In the genomic region with DNA sequence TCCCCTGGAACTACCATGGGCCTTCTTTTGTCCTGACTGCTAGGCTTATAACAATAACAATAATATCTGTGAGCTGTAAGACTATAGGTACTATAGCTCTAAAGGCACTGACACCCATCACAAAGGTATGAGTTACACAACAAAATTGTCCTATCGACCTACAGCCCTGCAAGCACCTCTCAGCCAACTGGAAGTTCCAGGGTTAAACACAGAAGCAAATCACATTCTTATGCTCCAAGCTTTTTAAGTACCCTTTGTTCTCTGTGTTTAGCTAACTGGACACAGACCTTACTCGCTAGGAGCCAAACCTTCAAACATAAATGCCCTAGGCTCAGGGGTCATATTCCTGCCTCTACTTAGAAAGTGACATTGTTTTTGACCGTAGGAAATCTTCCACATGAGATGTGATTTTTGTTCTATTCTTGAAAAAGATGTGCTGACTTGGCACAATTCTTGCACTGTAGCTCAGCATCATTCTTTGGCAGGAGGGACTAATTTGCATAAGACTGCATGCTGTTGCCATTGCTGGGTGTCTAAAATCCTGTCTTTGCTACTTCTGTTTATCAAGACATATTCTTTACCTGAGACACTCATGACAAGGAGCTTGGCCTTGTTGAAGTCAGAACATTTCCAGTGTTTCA, we compare ENCODE assay signal across 20 mouse cellular contexts.
DNase-seq lines count a peak whose midpoint lies in the region; ATAC-seq lines count a peak whose summit lies in the region.
"Had no signal": no experiment of that assay in that cellular context is flagged by ENCODE, and none has a peak within 500 bp of the region (broad histone marks: within the 10 kb centered on the region; RNA-seq: fewer than 3 reads in every experiment).

No protein-coding gene starts in this region.

- no peaks in the 10 kb centered on the region for H3K27me3 ChIP-seq in forebrain, embryonic 13.5 days
- H3K27me3 ChIP-seq in forebrain, embryonic 10.5 days (ENCODE audit: poor library complexity, severe bottlenecking), result no peaks in the 10 kb centered on the region
- H3K27me3 ChIP-seq in midbrain, embryonic 16.5 days (ENCODE audit: control insufficient read depth, insufficient read depth, low read depth, low read length), result no peaks in the 10 kb centered on the region
- H3K27me3 ChIP-seq in midbrain, embryonic 11.5 days (ENCODE audit: control insufficient read depth, insufficient read depth, low read length), result no peaks in the 10 kb centered on the region
- no peaks in the 10 kb centered on the region for H3K27me3 ChIP-seq in embryonic facial prominence, embryonic 14.5 days (replicated peaks; ENCODE audit: control insufficient read depth, insufficient read depth, low read length)
- H3K27me3 ChIP-seq: limb, embryonic 12.5 days; liver, embryonic 13.5 days; neural tube, embryonic 12.5 days; stomach, embryonic 15.5 days had no signal

- WGBS in forebrain, embryonic 13.5 days, result 22% methylated on average over 3 of the region's 3 CpGs
- 35% methylated on average over 3 of the region's 3 CpGs for WGBS in forebrain, embryonic 10.5 days
- 25% methylated on average over 3 of the region's 3 CpGs for WGBS in midbrain, embryonic 16.5 days
- 40% methylated on average over 3 of the region's 3 CpGs for WGBS in midbrain, embryonic 11.5 days
- 35% methylated on average over 3 of the region's 3 CpGs for WGBS in embryonic facial prominence, embryonic 14.5 days

- H3K4me3 ChIP-seq in forebrain, embryonic 13.5 days, result no peak overlapping the region
- H3K4me3 ChIP-seq in forebrain, embryonic 10.5 days, result no peak overlapping the region
- H3K4me3 ChIP-seq in midbrain, embryonic 16.5 days (ENCODE audit: low read depth, low read length), result no peak overlapping the region
- no peak overlapping the region for H3K4me3 ChIP-seq in midbrain, embryonic 11.5 days (ENCODE audit: low read depth, low read length)
- H3K4me3 ChIP-seq in embryonic facial prominence, embryonic 14.5 days (ENCODE audit: low read depth, low read length), result no peak overlapping the region
- H3K4me3 ChIP-seq: limb, embryonic 12.5 days; liver, embryonic 13.5 days; neural tube, embryonic 12.5 days; stomach, embryonic 15.5 days had no signal

- no peak overlapping the region for H3K4me2 ChIP-seq in forebrain, embryonic 13.5 days
- no peak overlapping the region for H3K4me2 ChIP-seq in midbrain, embryonic 16.5 days (ENCODE audit: low read length)
- no peak overlapping the region for H3K4me2 ChIP-seq in midbrain, embryonic 11.5 days
- no peak overlapping the region for H3K4me2 ChIP-seq in embryonic facial prominence, embryonic 14.5 days (ENCODE audit: low read depth, low read length)
- H3K4me2 ChIP-seq: limb, embryonic 12.5 days; liver, embryonic 13.5 days; neural tube, embryonic 12.5 days; stomach, embryonic 15.5 days had no signal

- ATAC-seq in forebrain, embryonic 13.5 days, result peak; percentile 57; the same call in 1 of the 2 replicates
- ATAC-seq in midbrain, embryonic 16.5 days, result no peak
- no peak for ATAC-seq in midbrain, embryonic 11.5 days (ENCODE audit: low FRiP score)
- ATAC-seq in embryonic facial prominence, embryonic 14.5 days (ENCODE audit: low read depth), result no peak
- ATAC-seq: Patski had no signal

- H3K27ac ChIP-seq in forebrain, embryonic 13.5 days, result no peak overlapping the region
- H3K27ac ChIP-seq in forebrain, embryonic 10.5 days, result no peak overlapping the region
- H3K27ac ChIP-seq in midbrain, embryonic 16.5 days (ENCODE audit: low read length), result peak overlapping the region; percentile 18; the same call in 1 of the 2 replicates
- no peak overlapping the region for H3K27ac ChIP-seq in midbrain, embryonic 11.5 days (ENCODE audit: low read depth, low read length)
- no peak overlapping the region for H3K27ac ChIP-seq in embryonic facial prominence, embryonic 14.5 days (replicated peaks; ENCODE audit: low read depth, low read length)
- H3K27ac ChIP-seq: kidney, postnatal 0 days; limb, embryonic 12.5 days; liver, embryonic 13.5 days; neural tube, embryonic 12.5 days; stomach, embryonic 15.5 days had no signal

- H3K4me1 ChIP-seq in forebrain, embryonic 13.5 days, result peaks cover 7% of the 10 kb centered on the region; the same call in 1 of the 2 replicates
- H3K4me1 ChIP-seq in forebrain, embryonic 10.5 days, result peaks cover 9% of the 10 kb centered on the region
- no peaks in the 10 kb centered on the region for H3K4me1 ChIP-seq in midbrain, embryonic 16.5 days (ENCODE audit: control insufficient read depth, insufficient read depth, low read length)
- H3K4me1 ChIP-seq in midbrain, embryonic 11.5 days (ENCODE audit: control insufficient read depth, insufficient read depth, low read length), result no peaks in the 10 kb centered on the region
- no peaks in the 10 kb centered on the region for H3K4me1 ChIP-seq in embryonic facial prominence, embryonic 14.5 days (ENCODE audit: control insufficient read depth, insufficient read depth, low read length)
- H3K4me1 ChIP-seq: limb, embryonic 12.5 days; liver, embryonic 13.5 days; neural tube, embryonic 12.5 days; stomach, embryonic 15.5 days had no signal

- no peak for DNase-seq in forebrain, embryonic 10.5 days (ENCODE audit: extremely low spot score, low spot score)
- no peak for DNase-seq in midbrain, embryonic 11.5 days (ENCODE audit: low spot score, missing footprints)
- peak; percentile 34 for DNase-seq in embryonic facial prominence, embryonic 14.5 days (ENCODE audit: low spot score)
- DNase-seq in adrenal gland, adult (ENCODE audit: inconsistent age in 2 of 2, low spot score in 1 of 2), result no peak
- DNase-seq in urinary bladder, adult 18-20 months (ENCODE audit: low spot score in 2 of 2), result no peak
- DNase-seq in cerebellum, postnatal 14 days, result no peak
- DNase-seq: cerebellum, adult 11 months; cerebellum, postnatal 25 days; heart, adult 11 months; heart, postnatal 4 days; kidney, adult 11 months; liver, embryonic 13.5 days; right cerebral cortex, postnatal 14 days had no signal

- no peak overlapping the region for H3K9ac ChIP-seq in forebrain, embryonic 13.5 days
- no peak overlapping the region for H3K9ac ChIP-seq in midbrain, embryonic 16.5 days (ENCODE audit: low read depth, low read length)
- no peak overlapping the region for H3K9ac ChIP-seq in midbrain, embryonic 11.5 days (ENCODE audit: low read length)
- no peak overlapping the region for H3K9ac ChIP-seq in embryonic facial prominence, embryonic 14.5 days (ENCODE audit: low read depth, low read length)
- H3K9ac ChIP-seq: limb, embryonic 12.5 days; liver, embryonic 13.5 days; neural tube, embryonic 12.5 days; stomach, embryonic 15.5 days had no signal

- H3K9me3 ChIP-seq in forebrain, embryonic 13.5 days (replicated peaks), result no peaks in the 10 kb centered on the region
- no peaks in the 10 kb centered on the region for H3K9me3 ChIP-seq in forebrain, embryonic 10.5 days
- no peaks in the 10 kb centered on the region for H3K9me3 ChIP-seq in midbrain, embryonic 16.5 days (replicated peaks; ENCODE audit: control insufficient read depth, low read length, poor library complexity, severe bottlenecking)
- no peaks in the 10 kb centered on the region for H3K9me3 ChIP-seq in midbrain, embryonic 11.5 days (ENCODE audit: control insufficient read depth, low read length)
- no peaks in the 10 kb centered on the region for H3K9me3 ChIP-seq in embryonic facial prominence, embryonic 14.5 days (ENCODE audit: control insufficient read depth, low read length)
- H3K9me3 ChIP-seq: limb, embryonic 12.5 days; liver, embryonic 13.5 days; neural tube, embryonic 12.5 days; stomach, embryonic 15.5 days had no signal

- no peaks in the 10 kb centered on the region for H3K36me3 ChIP-seq in forebrain, embryonic 13.5 days (ENCODE audit: poor library complexity, severe bottlenecking)
- no peaks in the 10 kb centered on the region for H3K36me3 ChIP-seq in forebrain, embryonic 10.5 days (replicated peaks)
- H3K36me3 ChIP-seq in midbrain, embryonic 16.5 days (ENCODE audit: control insufficient read depth, insufficient read depth, low read length), result no peaks in the 10 kb centered on the region
- no peaks in the 10 kb centered on the region for H3K36me3 ChIP-seq in midbrain, embryonic 11.5 days (ENCODE audit: control insufficient read depth, insufficient read depth, low read length)
- H3K36me3 ChIP-seq in embryonic facial prominence, embryonic 14.5 days (ENCODE audit: control insufficient read depth, insufficient read depth, low read length), result no peaks in the 10 kb centered on the region
- H3K36me3 ChIP-seq: limb, embryonic 12.5 days; liver, embryonic 13.5 days; neural tube, embryonic 12.5 days; stomach, embryonic 15.5 days had no signal
